Mouse (Mus musculus): ENCODE measurements around the gene Lrrc17.

DNA sequence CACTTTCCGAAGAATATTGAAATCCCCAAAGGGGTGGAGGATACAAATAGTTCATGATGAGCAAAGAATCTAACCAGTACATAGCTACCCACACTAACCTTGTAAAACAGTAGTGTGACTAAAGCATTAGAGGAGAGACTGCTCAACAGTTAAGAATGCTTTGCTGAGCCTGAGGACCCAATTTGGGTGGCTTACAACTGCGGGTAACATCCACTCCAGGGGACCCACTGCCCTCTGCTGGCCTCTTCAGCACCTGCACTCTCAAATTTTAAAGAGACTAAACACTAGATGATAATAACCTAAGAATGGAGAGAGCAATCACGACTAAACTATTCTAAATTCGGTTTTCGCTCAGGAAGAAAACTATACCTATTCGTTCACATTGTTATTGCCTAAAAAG lies 43.4 kb downstream of the Lrrc17 start:
- TF ChIP-seq CTCF (IDR thresholded peaks at IDR 0.05; ENCODE audit: extremely low read depth, insufficient read depth, insufficient read length, insufficient replicate concordance) (peak; percentile 64; the same call in 1 of the 2 replicates), POLR2A (IDR thresholded peaks at IDR 0.05; ENCODE audit: low read depth, low read length) (no peak)

Data from spleen, adult 2 months (tissue).